Mouse (Mus musculus) C2C12 (cell line): ENCODE data around the gene Atxn1. TPM values are rescaled to one million over a fixed set of nuclear protein-coding genes. Genes with fewer than 3 reads are reported as not detected.

Experiments
- H3K27me3 ChIP-seq: one replicate; pipeline ENCODE4 v1.6.1; 2011; ENCODE audit not compliant: control insufficient read depth, insufficient read depth, insufficient read length
- H3K36me3 ChIP-seq: one replicate; pipeline ENCODE4 v1.6.1; 2011; ENCODE audit not compliant: control insufficient read depth, insufficient read depth
- H3K4me3 ChIP-seq: one replicate; pipeline ENCODE4 v1.5.1; 2011; ENCODE audit warnings: mild to moderate bottlenecking, control low read depth; ENCODE audit not compliant: poor library complexity, insufficient read depth, severe bottlenecking
- H3K79me2 ChIP-seq: one replicate; pipeline ENCODE4 v1.6.1; 2011; ENCODE audit not compliant: control insufficient read depth, insufficient read depth
- H3K79me3 ChIP-seq: one replicate; pipeline ENCODE4 v1.6.1; 2011; ENCODE audit warnings: low read depth, control low read depth
- H3ac ChIP-seq: one replicate; pipeline ENCODE3; 2011; ENCODE audit warnings: low read depth; ENCODE audit not compliant: control insufficient read depth, insufficient read length
- CEBPB ChIP-seq: IDR thresholded peaks from one replicate; pipeline ENCODE4 v1.6.1; 2011; ENCODE audit warnings: low read depth, mild to moderate bottlenecking, control low read depth, moderate library complexity
- CTCF ChIP-seq: IDR thresholded peaks from one replicate; pipeline ENCODE4 v1.5.1; 2011; ENCODE audit not compliant: control insufficient read depth, insufficient read depth, insufficient read length
- FOSL1 ChIP-seq: IDR thresholded peaks from one replicate; pipeline ENCODE4 v1.8.0; 2011; ENCODE audit warnings: mild to moderate bottlenecking, low read length; ENCODE audit not compliant: poor library complexity, insufficient read depth, severe bottlenecking
- MAX ChIP-seq: IDR thresholded peaks from one replicate; pipeline ENCODE4 v1.6.1; 2011; ENCODE audit warnings: mild to moderate bottlenecking, control low read depth
- MYOD1 ChIP-seq: IDR thresholded peaks from one replicate; pipeline ENCODE4 v1.6.1; 2011; ENCODE audit warnings: low read depth; ENCODE audit not compliant: control insufficient read depth, insufficient read length
- MYOG ChIP-seq: IDR thresholded peaks from one replicate; pipeline ENCODE4 v1.6.1; 2011; ENCODE audit not compliant: control insufficient read depth, insufficient read length; ENCODE audit errors: extremely low read depth
- USF1 ChIP-seq: IDR thresholded peaks from one replicate; pipeline ENCODE4 v1.6.1; 2011; ENCODE audit warnings: low read depth, mild to moderate bottlenecking, control low read depth, moderate library complexity
- polyA plus RNA-seq: library from polyadenylated mRNA; unstranded; fragments of >200 nt; fragmentation: generic; extraction: Trizol; gene quantifications from one replicate; pipeline ENCODE4 v1.2.1, GENCODE M21; 2012; ENCODE audit warnings: missing spikeins

Gene Atxn1
- polyA plus RNA-seq, 1 experiment: 3.0 TPM

DNA sequence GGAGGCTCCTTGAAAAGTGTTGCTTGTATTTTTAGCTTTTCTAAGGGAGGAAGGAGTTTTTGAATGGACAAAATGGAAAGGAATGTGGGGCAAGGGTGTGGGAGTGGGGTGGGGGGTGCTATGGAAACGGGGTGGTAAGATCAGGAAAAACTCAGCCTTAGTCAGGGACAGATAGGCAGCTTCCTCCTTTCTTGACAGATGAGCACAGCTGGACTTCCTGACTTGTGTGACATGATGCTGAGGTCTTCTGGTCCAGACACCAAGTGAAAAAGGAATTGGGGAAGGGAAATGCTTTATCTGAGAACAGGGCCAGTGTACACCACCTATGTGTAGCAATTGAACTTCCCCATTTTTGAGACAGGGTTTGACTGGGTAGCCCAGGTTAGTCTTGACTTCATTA, 214.9 kb downstream of the Atxn1 start:
- TF ChIP-seq CTCF (no peak), MAX (no peak), FOSL1 (no peak), CEBPB (no peak), MYOD1 (peak; percentile 89), USF1 (no peak), MYOG (no peak)
- Histone ChIP-seq H3K79me2 (no peaks in the 10 kb centered on the region), H3K4me3 (no peak overlapping the region), H3ac (no peak overlapping the region), H3K36me3 (no peaks in the 10 kb centered on the region), H3K79me3 (no peaks in the 10 kb centered on the region), H3K27me3 (no peaks in the 10 kb centered on the region)

DNA sequence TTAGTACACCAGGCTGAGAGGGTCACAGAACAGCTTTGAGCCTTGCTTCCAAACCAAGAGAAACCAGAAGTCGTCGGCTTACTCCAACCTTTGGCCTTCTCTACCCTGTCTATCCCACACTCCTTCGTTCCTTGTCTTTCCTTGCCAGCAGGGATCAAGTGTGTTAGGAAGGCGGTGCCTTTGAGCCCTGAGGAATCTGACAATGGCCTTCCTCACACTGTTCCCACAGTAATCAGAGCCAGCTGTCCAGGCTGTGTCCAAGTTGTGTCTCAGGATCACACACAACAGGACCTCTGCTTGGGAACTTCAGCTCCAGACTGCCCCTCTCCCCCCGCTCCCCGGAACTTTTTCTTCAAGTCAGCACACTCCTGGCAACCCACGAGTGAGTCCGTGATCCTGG, 215.6 kb downstream of the Atxn1 start:
- H3K79me3 ChIP-seq: no peaks in the 10 kb centered on the region
- TF ChIP-seq MYOG (no peak), CEBPB (no peak), FOSL1 (no peak), MYOD1 (no peak), USF1 (no peak), CTCF (no peak)
- no peak overlapping the region for H3ac ChIP-seq

DNA sequence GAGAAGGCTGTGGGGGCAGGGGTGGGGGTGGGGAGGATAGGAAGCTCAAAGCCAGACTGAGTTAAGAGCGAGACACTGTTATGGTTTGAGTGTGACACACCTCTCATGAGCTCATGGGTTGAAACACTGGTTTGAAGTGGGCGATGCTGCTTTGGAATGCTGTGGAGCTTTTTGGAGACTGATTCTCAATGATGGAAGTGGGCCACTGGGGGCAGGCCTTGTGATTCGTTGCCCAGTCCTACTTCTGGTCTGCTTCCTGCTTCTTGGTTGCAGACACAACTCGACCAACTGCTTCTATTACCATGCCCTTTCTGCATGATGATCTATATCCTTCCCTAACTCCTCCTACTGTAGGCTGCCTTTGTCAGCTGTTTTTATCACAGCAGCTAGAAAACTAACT, 216.1 kb downstream of the Atxn1 start:
- H3ac ChIP-seq: no peak overlapping the region
- no peak overlapping the region for H3K4me3 ChIP-seq
- H3K27me3 ChIP-seq: no peaks in the 10 kb centered on the region
- H3K79me3 ChIP-seq: no peaks in the 10 kb centered on the region
- TF ChIP-seq CTCF (no peak), MYOG (no peak), MYOD1 (no peak), USF1 (no peak), MAX (no peak), FOSL1 (no peak), CEBPB (no peak)
- no peaks in the 10 kb centered on the region for H3K79me2 ChIP-seq
- no peaks in the 10 kb centered on the region for H3K36me3 ChIP-seq

More for the DNA sequence above, 215.6 kb downstream of the Atxn1 start:
- Histone ChIP-seq H3K4me3 (no peak overlapping the region), H3K79me2 (no peaks in the 10 kb centered on the region), H3K36me3 (no peaks in the 10 kb centered on the region), H3K27me3 (no peaks in the 10 kb centered on the region)

DNA sequence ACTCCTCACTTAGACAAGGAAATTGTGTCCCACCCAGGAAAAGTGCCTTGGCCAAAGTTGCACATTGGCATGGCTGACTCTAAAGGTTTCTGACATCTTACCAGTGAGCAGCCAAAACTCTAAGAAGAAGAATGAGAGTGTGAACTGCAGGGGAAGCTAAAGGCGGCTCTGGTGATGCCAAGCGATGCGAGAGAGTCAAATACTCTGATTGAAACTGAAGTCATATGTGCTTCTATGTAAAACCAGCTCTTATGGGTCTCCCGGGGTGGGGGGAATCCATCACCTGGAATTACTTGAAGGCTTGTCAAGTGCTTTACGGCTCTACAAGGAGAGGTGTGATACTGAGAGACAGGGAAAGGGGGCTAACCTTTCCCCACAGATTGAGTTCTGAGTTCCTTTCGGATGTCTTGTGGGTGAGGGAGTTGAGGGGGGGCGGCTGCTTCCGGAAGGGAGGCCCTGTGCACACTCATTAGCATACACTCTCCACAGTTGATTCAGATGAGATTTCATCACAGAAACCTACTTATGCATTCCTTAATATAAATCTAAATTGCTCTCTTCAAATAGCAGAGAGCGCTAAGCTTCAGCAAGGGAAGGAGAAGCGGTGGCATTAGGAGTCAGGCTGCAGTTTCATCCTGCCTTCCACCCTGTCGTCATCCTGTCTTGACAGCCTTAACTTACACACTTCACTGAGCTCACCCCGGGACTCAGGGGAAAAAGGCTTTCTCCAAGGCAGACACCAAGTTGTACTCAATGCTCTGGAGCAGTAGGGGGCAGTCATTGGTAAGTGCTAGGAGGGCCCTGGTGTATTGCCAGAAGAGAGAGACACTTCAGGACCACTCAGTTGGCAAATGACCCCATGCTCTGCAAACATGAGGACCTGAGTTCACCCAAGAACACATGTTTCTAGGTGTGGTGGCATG, 218.7 kb downstream of the Atxn1 start:
- no peaks in the 10 kb centered on the region for H3K79me2 ChIP-seq
- H3ac ChIP-seq: no peak overlapping the region
- H3K36me3 ChIP-seq: no peaks in the 10 kb centered on the region
- H3K79me3 ChIP-seq: no peaks in the 10 kb centered on the region
- no peaks in the 10 kb centered on the region for H3K27me3 ChIP-seq
- TF ChIP-seq FOSL1: no peak
- no peak for TF ChIP-seq MYOG
- no peak for TF ChIP-seq CTCF
- no peak for TF ChIP-seq MAX
- no peak for TF ChIP-seq MYOD1
- TF ChIP-seq CEBPB: no peak
- no peak for TF ChIP-seq USF1
- no peak overlapping the region for H3K4me3 ChIP-seq

DNA sequence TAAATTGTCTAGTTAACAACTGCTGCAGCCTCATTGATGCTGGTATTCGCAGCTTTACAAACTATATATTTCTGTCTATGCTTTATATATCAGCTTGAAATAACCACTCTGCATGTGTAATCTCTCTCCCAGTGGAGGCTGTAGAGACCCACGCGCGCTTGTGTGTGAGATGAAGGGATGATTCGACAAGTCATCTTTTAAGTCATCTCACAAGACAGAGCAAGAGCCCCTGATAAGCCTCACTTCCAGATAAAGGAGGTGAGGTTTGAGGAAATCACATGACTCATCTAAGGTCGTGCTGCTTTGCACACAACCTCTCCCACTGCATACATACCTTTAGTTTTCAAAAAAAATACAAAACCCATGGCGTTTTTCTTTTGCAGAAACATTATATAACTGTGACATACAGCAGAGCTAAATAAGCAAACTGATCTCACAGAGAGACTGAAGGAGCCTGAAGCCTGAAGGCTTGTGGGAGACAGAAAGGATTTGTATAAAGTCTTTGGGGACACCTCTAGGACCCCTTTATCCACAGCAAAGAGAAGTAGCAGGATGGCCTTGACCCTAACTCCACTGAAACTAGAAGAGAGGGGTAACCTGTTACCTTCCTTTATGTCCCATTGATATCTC, 219.9 kb downstream of the Atxn1 start:
- no peak overlapping the region for H3ac ChIP-seq
- TF ChIP-seq FOSL1 (no peak), MYOG (no peak), MAX (no peak), CEBPB (no peak), USF1 (no peak), MYOD1 (no peak), CTCF (no peak)
- H3K4me3 ChIP-seq: no peak overlapping the region
- H3K36me3 ChIP-seq: no peaks in the 10 kb centered on the region
- no peaks in the 10 kb centered on the region for H3K27me3 ChIP-seq
- no peaks in the 10 kb centered on the region for H3K79me2 ChIP-seq
- no peaks in the 10 kb centered on the region for H3K79me3 ChIP-seq
